Mouse (Mus musculus) myocyte (in vitro differentiated cells): ENCODE results near the gene Mthfd2. TPM values are rescaled to one million over a fixed set of nuclear protein-coding genes. Genes with fewer than 3 reads are reported as not detected.
"Not testable (repeated sequence)": the region's sequence is repeated elsewhere in the genome, so short reads cannot be mapped to it uniquely, and the experiment has no call there.

Source experiments
- H3K27me3 ChIP-seq: one replicate; pipeline ENCODE4 v1.6.1; 2011; ENCODE audit not compliant: control insufficient read depth, insufficient read depth, insufficient read length
- H3K36me3 ChIP-seq: one replicate; pipeline ENCODE4 v1.6.1; 2011; ENCODE audit not compliant: control insufficient read depth, insufficient read depth
- H3K4me2 ChIP-seq: one replicate; pipeline ENCODE4 v1.6.1; 2011; ENCODE audit warnings: low read depth, control low read depth
- H3K4me3 ChIP-seq: one replicate; pipeline ENCODE4 v1.5.1; 2011; ENCODE audit warnings: mild to moderate bottlenecking, control low read depth, moderate library complexity
- H3K79me2 ChIP-seq: one replicate; pipeline ENCODE4 v1.6.1; 2011; ENCODE audit not compliant: control insufficient read depth, insufficient read depth
- H3ac ChIP-seq: one replicate; pipeline ENCODE4 v1.6.1; 2011; ENCODE audit not compliant: control insufficient read depth, insufficient read length
- CEBPB ChIP-seq: IDR thresholded peaks from 2 replicates; pipeline ENCODE4 v1.6.1; 2011; ENCODE audit warnings: mild to moderate bottlenecking, moderate library complexity; ENCODE audit not compliant: poor library complexity, insufficient read depth, severe bottlenecking
- E2F4 ChIP-seq: IDR thresholded peaks from one replicate; pipeline ENCODE4 v1.6.1; 2011; ENCODE audit warnings: mild to moderate bottlenecking, control low read depth, moderate library complexity; ENCODE audit not compliant: insufficient read depth
- MAX ChIP-seq: IDR thresholded peaks from one replicate; pipeline ENCODE4 v1.6.1; 2011; ENCODE audit warnings: low read depth, mild to moderate bottlenecking, control low read depth
- MYOD1 ChIP-seq, 3 experiments: IDR thresholded peaks; one replicate each; pipeline ENCODE4 v1.6.1; 2011; ENCODE audit warnings: control low read depth in 2 of 3, low read depth in 2 of 3, mild to moderate bottlenecking in 2 of 3, moderate library complexity in 1 of 3; ENCODE audit not compliant: insufficient read length in 2 of 3, control insufficient read depth in 1 of 3
- MYOG ChIP-seq, 3 experiments: IDR thresholded peaks; one replicate each; pipeline ENCODE4 v1.6.1; 2011; ENCODE audit warnings: control low read depth in 2 of 3, low read depth in 2 of 3, mild to moderate bottlenecking in 2 of 3; ENCODE audit not compliant: insufficient read length in 2 of 3, control insufficient read depth in 1 of 3, insufficient read depth in 1 of 3
- POLR2A ChIP-seq: IDR thresholded peaks from one replicate; pipeline ENCODE4 v1.6.1; 2011; ENCODE audit warnings: low read depth, mild to moderate bottlenecking, control low read depth, moderate library complexity; ENCODE audit not compliant: insufficient read length
- POLR2AphosphoS2 ChIP-seq: IDR thresholded peaks from one replicate; pipeline ENCODE4 v1.6.1; 2011; ENCODE audit warnings: low read depth, control low read depth; ENCODE audit not compliant: insufficient read length
- REST ChIP-seq: IDR thresholded peaks from one replicate; pipeline ENCODE4 v1.6.1; 2011; ENCODE audit warnings: mild to moderate bottlenecking, control low read depth, moderate library complexity; ENCODE audit not compliant: insufficient read depth, insufficient read length
- SRF ChIP-seq: IDR thresholded peaks from one replicate; pipeline ENCODE4 v1.6.1; 2011; ENCODE audit warnings: low read depth; ENCODE audit not compliant: control insufficient read depth, insufficient read length
- TCF12 ChIP-seq: IDR thresholded peaks from one replicate; pipeline ENCODE4 v1.6.1; 2011; ENCODE audit warnings: mild to moderate bottlenecking, control low read depth; ENCODE audit not compliant: poor library complexity, insufficient read depth, severe bottlenecking
- TCF3 ChIP-seq: IDR thresholded peaks from one replicate; pipeline ENCODE4 v1.6.1; 2011; ENCODE audit warnings: low read depth, control low read depth; ENCODE audit not compliant: insufficient read length
- USF1 ChIP-seq: IDR thresholded peaks from one replicate; pipeline ENCODE4 v1.6.1; 2011; ENCODE audit warnings: low read depth, mild to moderate bottlenecking, control low read depth, moderate library complexity
- polyA plus RNA-seq: library from polyadenylated mRNA; unstranded; fragments of >200 nt; fragmentation: generic; extraction: Trizol; gene quantifications from one replicate; pipeline ENCODE4 v1.2.1, GENCODE M21; 2012; ENCODE audit warnings: missing spikeins

The Mthfd2 gene
- polyA plus RNA-seq, 1 experiment, result 260 TPM

DNA sequence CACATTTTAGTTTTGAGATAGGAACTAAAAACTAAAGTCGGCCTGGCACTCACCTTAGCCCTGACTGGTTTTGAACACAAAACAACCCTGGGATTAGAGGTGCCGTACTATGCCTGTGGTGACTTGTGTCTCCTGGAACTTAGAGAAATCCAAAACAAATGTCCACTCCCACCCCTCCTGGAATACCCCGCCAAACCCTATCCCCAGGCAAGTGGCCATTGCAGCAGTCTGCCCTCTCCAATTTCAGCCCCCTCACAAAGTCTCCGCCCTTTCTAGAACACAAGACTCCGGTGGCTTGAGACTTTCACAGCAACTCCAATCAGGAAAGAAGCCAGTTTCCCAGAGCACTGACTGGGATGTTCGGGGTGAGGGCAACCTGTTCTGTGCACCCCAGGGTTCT is 23.2 kb upstream of the Mthfd2 start, which contains the start of gene Bola3:
Gene Bola3, plus strand, starts transcription at position 275 of the 400 bp plus-strand sequence.
- no peak for TF ChIP-seq USF1
- TF ChIP-seq MYOG (IDR thresholded peaks at IDR 0.05; ENCODE audit: control insufficient read depth in 1 of 3, insufficient read depth in 1 of 3, insufficient read length in 2 of 3, low read depth in 2 of 3), result no peak
- no peak for TF ChIP-seq TCF3
- no peak for TF ChIP-seq MYOD1 (IDR thresholded peaks at IDR 0.05; ENCODE audit: control insufficient read depth in 1 of 3, insufficient read length in 2 of 3, low read depth in 2 of 3)
- TF ChIP-seq POLR2AphosphoS2, result no peak
- TF ChIP-seq TCF12, result no peak
- no peak for TF ChIP-seq REST
- no peak for TF ChIP-seq MAX
- no peak for TF ChIP-seq E2F4
- TF ChIP-seq POLR2A, result no peak
- no peak for TF ChIP-seq SRF
- TF ChIP-seq CEBPB, result no peak
- Histone ChIP-seq H3K27me3 (no peaks in the 10 kb centered on the region), H3K4me2 (peak within 1 kb of the TSS; percentile 77), H3ac (peak within 1 kb of the TSS; percentile 68), H3K4me3 (peak within 1 kb of the TSS; percentile 38), H3K79me2 (peaks cover 10% of the 10 kb centered on the region), H3K36me3 (no peaks in the 10 kb centered on the region)

- Histone ChIP-seq H3K79me2 (peaks cover 10% of the 10 kb centered on the region), H3K36me3 (peaks cover 6% of the 10 kb centered on the region), H3K4me3 (no peak overlapping the region), H3K4me2 (no peak overlapping the region), H3ac (no peak overlapping the region), H3K27me3 (no peaks in the 10 kb centered on the region)
- TF ChIP-seq USF1, result peak; percentile 21
- TF ChIP-seq MYOG (IDR thresholded peaks at IDR 0.05; ENCODE audit: control insufficient read depth in 1 of 3, insufficient read depth in 1 of 3, insufficient read length in 2 of 3, low read depth in 2 of 3), result no peak
Observed at GRCm38 (mm10) chr6:83347916-83348315, 22.2 kb upstream of the Mthfd2 start.

DNA sequence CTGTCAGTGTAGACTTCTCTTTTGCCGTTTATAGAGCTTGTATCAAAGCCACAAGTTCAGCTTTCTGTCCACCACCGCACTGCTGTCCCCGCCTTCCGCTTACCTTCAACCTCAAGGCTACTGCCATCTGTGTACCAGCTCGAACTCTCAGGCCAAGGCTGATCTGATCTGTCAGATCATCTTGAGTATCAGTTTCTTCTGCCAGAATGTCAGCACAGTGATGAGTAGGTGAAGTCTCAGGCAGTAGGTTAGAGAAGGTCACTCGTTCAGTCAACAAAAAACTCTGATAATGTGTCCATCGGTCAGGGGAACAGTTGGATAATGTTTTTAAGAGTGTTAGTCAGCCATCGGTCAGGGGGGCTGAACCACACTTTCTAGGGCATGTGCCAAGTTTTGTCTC is 19.6 kb upstream of the Mthfd2 start:
- H3ac ChIP-seq, result not testable (repeated sequence)

DNA sequence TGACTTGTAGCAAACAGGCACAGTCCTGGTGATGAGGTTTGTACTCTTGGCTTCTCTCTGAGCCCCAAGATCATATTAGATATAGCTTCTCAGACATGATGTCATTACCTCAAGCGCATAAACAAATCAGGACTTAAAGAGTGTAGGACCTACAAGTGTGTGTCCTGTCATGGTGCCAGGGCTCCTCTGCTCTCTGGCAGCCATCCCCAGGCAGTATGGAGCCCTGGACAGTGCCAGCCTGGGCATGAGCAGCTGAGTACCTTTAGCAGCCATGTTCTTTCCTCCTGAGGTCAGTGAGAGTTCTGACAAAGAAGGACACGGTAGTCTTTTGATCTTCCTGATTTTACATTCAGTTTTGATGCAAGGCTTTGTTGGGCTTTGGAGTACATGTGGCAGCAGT is 17.2 kb upstream of the Mthfd2 start:
- Histone ChIP-seq H3K4me2 (no peak overlapping the region), H3ac (no peak overlapping the region), H3K36me3 (peaks cover 53% of the 10 kb centered on the region), H3K27me3 (no peaks in the 10 kb centered on the region), H3K79me2 (peaks cover 5% of the 10 kb centered on the region), H3K4me3 (no peak overlapping the region)
- TF ChIP-seq E2F4 (no peak), USF1 (no peak), REST (no peak), POLR2AphosphoS2 (no peak), CEBPB (no peak), MYOG (IDR thresholded peaks at IDR 0.05; ENCODE audit: control insufficient read depth in 1 of 3, insufficient read depth in 1 of 3, insufficient read length in 2 of 3, low read depth in 2 of 3) (no peak), MAX (no peak), TCF12 (no peak), TCF3 (no peak), MYOD1 (IDR thresholded peaks at IDR 0.05; ENCODE audit: control insufficient read depth in 1 of 3, insufficient read length in 2 of 3, low read depth in 2 of 3) (no peak), POLR2A (no peak), SRF (no peak)

More for the DNA sequence above, 19.6 kb upstream of the Mthfd2 start:
- not testable (repeated sequence) for H3K4me3 ChIP-seq, H3K79me2 ChIP-seq, H3K27me3 ChIP-seq, H3K4me2 ChIP-seq
- peaks cover 33% of the 10 kb centered on the region for H3K36me3 ChIP-seq

DNA sequence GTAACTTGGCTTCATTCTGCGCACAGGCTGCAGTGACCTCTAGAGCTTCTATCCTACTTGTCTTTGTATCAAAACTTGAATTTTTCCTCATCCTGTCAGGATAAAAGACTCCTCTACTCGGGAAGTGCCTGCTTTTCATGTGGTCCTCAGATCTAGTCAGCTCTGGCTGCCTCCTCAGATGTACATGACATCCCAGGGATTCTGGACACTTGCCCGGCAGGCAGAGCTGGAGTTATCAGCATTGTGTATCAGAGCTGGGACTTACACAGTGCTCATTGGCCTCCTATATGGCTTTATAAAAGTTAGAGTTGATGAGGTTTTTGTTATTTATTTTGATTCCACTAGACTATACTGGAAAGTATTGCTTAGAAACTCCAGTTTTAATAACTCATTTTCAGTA is 15.7 kb upstream of the Mthfd2 start:
- H3K36me3 ChIP-seq, result peaks cover 63% of the 10 kb centered on the region
- peaks cover 5% of the 10 kb centered on the region for H3K79me2 ChIP-seq
- no peak overlapping the region for H3K4me3 ChIP-seq
- H3K27me3 ChIP-seq, result no peaks in the 10 kb centered on the region
- no peak overlapping the region for H3K4me2 ChIP-seq
- TF ChIP-seq MAX (no peak), CEBPB (no peak), E2F4 (no peak), POLR2AphosphoS2 (no peak), TCF3 (no peak), TCF12 (no peak), MYOD1 (IDR thresholded peaks at IDR 0.05; ENCODE audit: control insufficient read depth in 1 of 3, insufficient read length in 2 of 3, low read depth in 2 of 3) (no peak), POLR2A (no peak), MYOG (IDR thresholded peaks at IDR 0.05; ENCODE audit: control insufficient read depth in 1 of 3, insufficient read depth in 1 of 3, insufficient read length in 2 of 3, low read depth in 2 of 3) (no peak), SRF (no peak), USF1 (no peak), REST (no peak)
- no peak overlapping the region for H3ac ChIP-seq
